Mouse (Mus musculus) CD8-positive naive resting alpha-beta T cell, adult 57 days (primary cell): ENCODE measurements around the gene Gm8356. TPM values are rescaled to one million over a fixed set of nuclear protein-coding genes. Genes with fewer than 3 reads are reported as not detected.

ENCODE experiments used
- total RNA-seq: library from RNA; stranded (reverse); gene quantifications from one replicate; pipeline ENCODE4 v1.2.4, GENCODE M21; 2023

The Gm8356 gene
- total RNA-seq: not detected

GRCm38 (mm10) chr14:6537190-6537589, at the start of gene Gm8356:
TSS of gene Gm8356 (minus strand) at chr14:6537290.

Other genes starting within 250 kb of the Gm8356 start
- gene Gm21103, start 232.4 kb downstream of the Gm8356 start, total RNA-seq: not detected
- not detected for gene Gm3618, start 193.6 kb downstream of the Gm8356 start, total RNA-seq
- not detected for gene Gm16440, start 147.0 kb downstream of the Gm8356 start, total RNA-seq
- gene Gm3591, start 124.8 kb downstream of the Gm8356 start, total RNA-seq: not detected
- not detected for gene Gm3594, start 92.7 kb downstream of the Gm8356 start, total RNA-seq
- not detected for gene Gm3629, start 53.3 kb upstream of the Gm8356 start, total RNA-seq
- gene Gm3460, start 85.1 kb upstream of the Gm8356 start, total RNA-seq: not detected
- gene Gm10251, start 146.9 kb upstream of the Gm8356 start, total RNA-seq: not detected
- gene Gm8050, start 183.0 kb upstream of the Gm8356 start, total RNA-seq: not detected
- gene Gm3636, start 205.0 kb upstream of the Gm8356 start, total RNA-seq: 2.1 TPM
- not detected for gene Gm8362, start 237.1 kb upstream of the Gm8356 start, total RNA-seq